Mouse (Mus musculus) mature B cell (primary cell): ENCODE measurements at regions not wholly inside any gene's neighbourhood (a gene's known extent, or its start where the extent isn't known, plus 50 kb on each side); places are given as distances from the start of the nearest gene placed in this dataset.

Experiments used
- in situ Hi-C: fragments of 300-500 bp; cut with MboI; formaldehyde crosslinking; loops from 2 replicates; pipeline ENCODE4 v1.14.3; 2019

DNA sequence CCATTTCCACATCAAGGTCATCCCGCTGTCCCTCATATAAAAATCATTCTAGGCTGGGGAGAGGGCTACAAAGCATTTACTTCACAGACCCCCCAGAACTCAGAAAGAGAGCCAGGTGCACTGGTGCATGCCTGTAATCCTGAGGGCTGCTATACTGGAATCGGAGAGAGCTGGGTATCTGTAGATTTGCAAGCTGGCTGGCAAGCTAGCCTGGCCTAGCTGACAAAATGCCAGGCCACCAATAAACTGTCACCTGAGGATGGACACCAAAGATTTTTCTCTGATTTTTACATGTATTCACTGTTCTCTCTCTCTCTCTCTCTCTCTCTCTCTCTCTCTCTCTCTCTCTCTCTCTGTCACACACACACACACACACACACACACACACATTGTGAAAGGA, 98.1 kb upstream of the Gm6657 start:
- in situ Hi-C loops: no loop called here

DNA sequence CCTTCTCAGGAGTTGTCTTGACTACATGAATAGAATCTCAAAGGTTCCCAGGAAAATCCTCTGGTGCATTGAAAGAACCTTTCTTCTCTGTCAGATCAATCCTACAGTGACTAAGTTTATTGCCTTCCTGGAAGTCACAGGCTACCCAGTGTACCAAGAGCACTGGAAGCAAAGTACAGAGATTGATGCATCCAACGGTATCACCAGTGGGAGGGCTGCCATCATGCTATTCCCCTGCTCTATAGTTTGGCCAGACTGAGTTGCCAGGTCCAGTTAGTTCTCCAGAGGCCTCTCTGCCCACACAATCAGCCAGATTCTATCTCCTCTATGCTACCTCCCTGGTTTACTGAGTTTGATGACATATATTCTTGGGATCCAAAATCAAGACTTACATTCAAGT, 96.9 kb upstream of the Gm6657 start:
- in situ Hi-C loops: no loop called here

DNA sequence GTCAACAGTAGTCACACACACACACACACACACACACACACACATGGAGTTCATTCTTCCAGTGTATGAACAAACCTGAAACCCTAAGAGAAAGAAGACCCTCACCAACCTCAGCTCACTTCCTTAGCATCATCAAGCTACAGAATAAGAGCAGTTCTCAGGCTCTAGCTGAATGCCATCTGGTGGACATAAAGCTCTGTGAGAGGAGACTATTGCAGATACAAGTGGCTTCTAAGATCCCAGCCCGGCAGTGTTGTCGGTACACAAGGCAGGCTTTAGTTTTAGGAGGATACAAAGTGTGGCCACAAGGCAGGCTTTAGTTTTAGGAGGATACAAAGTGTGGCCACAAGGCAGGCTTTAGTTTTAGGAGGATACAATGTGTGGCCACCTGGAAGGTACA, 96.3 kb upstream of the Gm6657 start:
- in situ Hi-C loops: no loop called here

DNA sequence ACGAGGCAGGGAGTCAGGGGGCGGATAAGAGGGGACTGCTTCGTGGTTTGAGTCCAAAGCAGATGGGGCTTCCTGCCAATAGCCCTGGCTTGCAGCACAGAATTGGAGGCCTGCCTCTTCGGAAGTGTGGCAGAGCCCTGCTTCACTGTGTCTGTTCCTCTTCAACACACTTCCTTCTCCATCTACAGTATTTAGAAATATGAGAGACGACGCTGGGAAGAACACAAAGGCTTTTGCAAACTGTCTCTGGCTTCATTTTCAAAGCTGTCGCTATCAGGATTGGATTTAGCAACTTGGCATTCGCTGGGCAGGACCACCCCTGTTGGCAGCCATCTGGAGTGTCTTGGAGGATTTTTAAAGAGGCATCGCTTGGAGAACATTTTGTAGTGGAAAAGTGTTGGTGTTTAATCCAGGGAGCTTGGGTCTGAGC, 95.3 kb upstream of the Gm6657 start:
- in situ Hi-C loops: no loop called here

DNA sequence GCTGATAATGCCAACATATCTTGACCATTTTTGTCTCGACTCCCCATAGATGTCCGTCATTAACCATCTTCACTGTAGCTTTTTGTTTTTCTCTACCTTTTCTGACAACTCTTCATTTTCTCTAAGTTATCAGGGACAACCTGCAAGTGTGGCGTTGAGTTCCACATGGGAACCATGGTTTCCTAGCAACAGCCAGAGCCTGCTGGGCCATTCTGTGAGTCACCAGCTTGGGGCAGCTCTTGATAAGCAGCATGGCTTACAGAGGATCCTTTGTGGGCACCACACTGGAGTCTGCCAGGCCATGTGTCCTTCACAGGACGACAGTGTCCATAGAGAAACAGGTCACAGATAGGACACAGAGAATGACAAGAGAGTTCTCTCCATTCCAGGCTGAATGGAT, 94.3 kb upstream of the Gm6657 start:
- in situ Hi-C loops: no loop called here

DNA sequence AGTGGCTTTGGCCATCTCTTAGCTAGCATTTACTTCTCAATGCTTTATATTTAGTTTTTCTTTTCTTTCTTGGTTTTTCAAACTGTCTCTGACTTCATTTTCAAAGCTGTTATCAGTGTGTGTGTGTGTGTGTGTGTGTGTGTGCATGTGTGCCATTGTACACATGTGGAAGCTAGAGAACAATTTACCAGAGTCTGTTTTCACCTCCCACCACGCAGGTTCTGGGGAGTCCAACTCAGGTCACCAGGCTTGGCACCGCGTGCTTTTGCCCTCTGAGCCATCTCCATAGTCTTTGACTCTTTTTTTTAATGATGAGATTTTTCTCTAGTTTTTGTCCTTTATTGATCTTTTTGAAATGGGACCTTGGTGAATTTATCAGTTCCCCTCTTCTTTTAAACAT, 93.3 kb upstream of the Gm6657 start:
- in situ Hi-C loops: no loop called here

DNA sequence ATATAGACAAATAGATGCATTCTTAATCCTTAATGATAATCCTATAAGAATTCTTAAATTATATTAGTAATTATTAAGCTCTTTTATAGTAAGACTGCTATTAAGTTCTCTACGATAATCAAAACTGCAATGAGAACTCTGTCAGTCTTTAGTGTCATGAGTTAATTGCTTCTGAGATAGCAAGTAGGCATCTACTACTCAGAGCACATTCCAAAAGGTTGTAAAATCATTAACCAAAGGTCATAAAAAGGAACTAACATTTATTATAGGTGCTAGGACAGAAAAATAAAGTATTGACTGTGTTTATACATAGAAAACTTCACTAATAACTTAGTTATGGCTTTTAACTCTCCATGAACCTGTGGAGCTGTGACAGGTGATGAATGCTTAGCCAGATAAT, 84.1 kb upstream of the Gm6657 start:
- in situ Hi-C loops: no loop called here

DNA sequence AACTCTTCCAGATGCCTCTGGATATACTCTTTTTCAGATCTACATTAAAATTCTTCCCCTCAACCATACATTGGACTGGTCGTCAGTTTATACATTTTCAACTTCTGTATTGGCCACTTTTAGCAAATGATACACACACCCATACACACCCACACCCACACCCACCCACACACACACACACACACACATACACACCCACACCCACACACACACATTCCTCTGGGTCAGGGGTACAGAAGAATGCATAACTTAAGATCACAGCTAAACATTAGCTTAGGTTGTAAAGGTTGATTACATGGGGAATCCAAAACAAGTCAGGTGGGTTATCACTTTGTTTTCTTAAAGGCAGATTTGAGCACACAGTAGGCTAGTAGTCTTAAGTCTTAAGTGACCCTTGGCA, 75.9 kb upstream of the Gm6657 start:
- in situ Hi-C loops: no loop called here

DNA sequence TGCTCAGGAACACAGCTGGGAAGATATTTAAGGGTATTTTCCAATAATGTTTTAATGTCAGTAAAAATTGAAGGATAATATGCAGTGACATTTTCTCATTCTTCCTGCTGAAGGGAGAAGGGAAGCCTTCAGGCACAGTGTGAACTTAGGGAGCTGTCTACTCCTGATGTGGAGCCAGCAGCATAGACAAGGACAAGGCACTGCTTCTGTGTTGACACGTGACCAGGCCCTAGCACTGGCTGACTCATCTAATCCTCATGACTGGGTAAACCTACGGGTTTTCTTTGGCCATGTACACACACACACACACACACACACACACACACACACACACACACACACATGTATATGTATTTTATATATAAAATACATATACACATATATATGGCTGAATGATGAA, 74.8 kb upstream of the Gm6657 start:
- in situ Hi-C loops: no loop called here

DNA sequence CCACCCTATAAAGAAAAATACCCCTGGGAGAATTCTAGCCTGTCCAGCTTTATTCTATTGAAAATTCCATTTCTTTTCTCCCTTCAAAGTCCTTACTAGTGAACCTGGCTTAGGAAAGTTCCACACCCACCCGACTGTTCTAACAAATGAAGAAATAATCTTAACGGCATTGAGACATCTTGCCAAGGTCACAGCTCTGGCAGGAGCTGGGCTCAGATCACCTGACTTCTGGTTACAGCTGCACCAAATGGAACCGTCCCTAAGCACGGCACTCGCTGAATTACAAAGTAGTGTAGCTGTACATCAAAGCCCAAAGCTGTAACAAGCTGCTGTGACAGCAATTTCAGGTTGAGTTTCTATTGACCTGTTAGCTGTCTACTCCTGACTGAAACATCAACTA, 74.2 kb upstream of the Gm6657 start:
- in situ Hi-C loops: no loop called here

DNA sequence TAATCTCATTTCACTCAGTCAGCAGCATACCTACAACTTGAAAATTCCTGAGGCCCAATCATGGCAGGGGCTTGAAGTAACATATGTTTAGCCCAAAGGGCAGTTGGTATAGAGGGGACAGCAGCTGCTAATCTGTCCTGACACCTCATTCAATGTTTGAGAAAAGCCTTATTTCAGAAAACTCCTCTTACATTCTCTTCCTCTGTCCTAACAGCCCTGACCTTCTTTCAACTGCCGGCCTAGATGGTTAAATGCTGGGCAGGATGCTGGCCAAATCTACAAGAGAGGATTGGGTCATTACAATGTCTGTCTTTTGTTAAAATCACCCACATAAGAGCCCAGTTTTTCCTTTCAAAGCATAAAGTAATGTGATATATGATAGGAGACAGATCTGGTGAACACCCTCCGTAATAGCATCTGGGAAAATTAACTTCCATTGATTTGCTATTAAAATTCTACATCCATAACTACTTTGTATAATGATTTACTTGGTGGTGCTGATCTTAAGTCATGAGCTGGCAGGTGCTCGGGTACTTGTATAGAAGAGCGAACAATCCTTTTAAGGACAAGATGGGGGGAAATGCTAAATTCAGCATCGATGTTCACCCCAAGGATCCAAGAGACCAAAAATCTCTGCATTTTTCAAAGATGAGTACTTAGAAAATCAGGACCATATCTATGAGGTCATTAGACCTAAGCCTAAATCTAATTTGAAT, 64.8 kb upstream of the Gm6657 start:
- in situ Hi-C loops: no loop called here

DNA sequence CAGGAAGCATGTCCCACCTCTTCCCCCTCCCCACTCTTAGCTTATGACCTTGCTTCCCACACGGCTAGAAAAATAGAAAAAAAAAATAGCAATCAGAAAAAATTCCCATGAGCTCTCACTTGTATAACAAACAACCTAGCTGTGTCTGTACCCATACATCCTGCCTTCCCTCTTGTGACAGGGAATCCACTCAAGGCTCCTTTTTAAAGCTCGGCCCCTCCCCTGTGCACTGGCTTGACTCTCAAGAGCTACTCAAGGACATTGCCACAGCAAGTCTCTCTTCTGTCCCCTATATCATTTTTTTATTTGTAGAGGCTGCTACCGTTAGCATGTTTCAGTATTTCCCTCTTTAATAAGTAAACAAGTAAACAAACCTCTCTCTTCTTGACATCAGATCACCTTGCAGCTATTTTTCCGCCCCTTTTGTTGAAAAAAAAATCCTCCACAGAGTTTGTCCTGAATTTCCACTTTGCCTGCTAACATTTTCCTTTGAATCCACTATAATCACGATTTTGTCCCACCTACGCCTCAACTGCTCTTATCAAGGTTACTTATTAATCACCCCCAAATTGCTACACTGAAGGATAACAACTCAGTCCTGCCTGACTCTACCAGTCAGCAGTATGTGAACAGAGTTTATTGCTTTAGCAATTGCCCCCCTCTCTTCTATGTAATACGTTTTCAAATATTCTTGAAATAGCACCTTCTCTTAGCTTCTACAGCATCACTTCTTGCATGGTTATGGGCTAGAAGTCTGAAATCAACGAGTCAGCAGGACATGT, 61.8 kb upstream of the Gm6657 start:
- in situ Hi-C loops: no loop called here

DNA sequence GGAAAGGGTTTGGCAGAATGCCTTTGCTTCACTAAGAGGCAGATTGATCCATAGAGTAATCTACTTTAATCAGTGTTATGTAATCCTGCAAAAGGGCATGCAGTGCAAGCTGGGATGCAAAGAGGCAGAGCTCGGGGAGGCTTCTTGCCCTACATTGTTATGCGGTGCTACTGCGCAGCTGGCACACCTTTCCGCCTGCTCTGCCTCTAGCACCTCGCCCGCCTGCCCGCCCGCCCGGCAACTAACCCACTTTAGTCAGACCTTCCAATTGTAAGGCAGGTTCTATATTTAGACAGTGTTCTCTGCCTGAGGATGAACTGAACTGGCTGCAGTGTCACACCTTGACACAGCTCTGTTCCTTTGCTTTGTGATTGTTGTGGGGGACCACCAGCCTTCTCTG, 60.7 kb upstream of the Gm6657 start:
- in situ Hi-C loops: no loop called here

DNA sequence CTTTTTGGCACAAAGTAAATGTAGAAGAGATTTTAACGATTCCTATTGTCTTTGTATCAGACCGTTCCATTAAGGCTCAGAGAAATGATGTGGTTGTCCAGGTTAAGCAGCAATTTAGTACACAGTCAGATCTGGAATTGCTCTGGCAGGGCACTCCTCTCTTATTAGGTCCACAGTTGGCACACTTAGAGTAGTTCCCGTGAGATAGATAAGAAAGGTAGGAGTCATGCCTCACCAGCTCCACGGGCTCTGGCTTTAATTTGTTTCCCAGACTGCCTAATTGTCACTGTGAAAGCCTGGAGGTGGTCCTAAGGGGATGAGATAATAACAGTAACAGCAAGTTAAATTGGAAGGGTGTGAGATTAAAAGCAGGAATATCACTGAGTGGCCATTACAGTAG, 60.1 kb upstream of the Gm6657 start:
- in situ Hi-C loops: no loop called here

DNA sequence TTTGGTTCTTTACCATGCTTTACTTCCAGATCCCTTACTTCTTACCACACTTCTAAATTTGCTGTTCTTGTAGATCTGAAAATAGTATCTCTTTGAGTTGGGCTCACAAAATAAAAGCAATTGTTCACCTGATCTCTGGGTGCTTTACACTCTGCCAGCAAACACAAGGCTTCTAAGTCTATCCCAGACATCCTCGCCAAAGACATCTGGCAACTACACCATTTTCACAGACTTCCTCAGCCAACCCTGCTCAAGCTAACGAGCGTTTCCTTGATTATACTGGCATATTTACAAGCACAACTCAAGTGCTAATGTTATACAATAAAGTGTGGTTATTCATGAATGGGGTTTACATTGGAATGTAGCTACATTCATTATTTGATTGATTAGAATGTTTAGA, 56.8 kb upstream of the Gm6657 start:
- in situ Hi-C loops: no loop called here

DNA sequence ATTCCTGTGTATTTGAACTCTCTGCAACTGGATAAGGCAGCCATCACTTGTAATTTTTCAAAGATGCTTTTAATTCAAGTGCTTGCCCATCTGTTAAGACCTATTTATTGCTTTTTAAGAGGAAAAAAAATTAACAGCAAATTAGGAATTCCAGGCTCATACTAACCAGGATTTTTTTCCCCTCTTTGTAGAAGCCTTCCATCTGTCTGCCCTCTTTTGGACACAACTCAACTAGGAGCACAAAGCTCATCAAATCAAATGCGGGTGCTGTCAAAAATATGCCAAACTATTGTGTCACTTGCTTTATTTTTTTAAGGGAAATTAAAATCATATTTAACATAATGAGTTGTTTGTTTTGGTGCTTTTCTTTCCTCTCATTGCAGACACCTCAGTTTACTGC, 55.6 kb upstream of the Gm6657 start:
- in situ Hi-C loops: no loop called here
